Mouse (Mus musculus) ES-E14 (cell line): ENCODE data around the gene Dpp6. TPM values are rescaled to one million over a fixed set of nuclear protein-coding genes. Genes with fewer than 3 reads are reported as not detected.

Experiments used
- DNase-seq: peaks from one replicate; pipeline ENCODE4 v3.0.0-alpha.2; 2013; ENCODE audit warnings: low read depth, low spot score
- H3K27ac ChIP-seq: 2 replicates; pipeline ENCODE4 v1.5.1; 2012; ENCODE audit warnings: low read depth, mild to moderate bottlenecking, low read length, moderate library complexity, mixed read lengths; ENCODE audit not compliant: poor library complexity, insufficient read depth, severe bottlenecking
- H3K36me3 ChIP-seq: 2 replicates; pipeline ENCODE4 v1.6.1; 2012; ENCODE audit warnings: mild to moderate bottlenecking, low read length, moderate library complexity, mixed read lengths; ENCODE audit not compliant: control insufficient read depth, poor library complexity, insufficient read depth, severe bottlenecking
- H3K4me1 ChIP-seq, 2 experiments: fragments of 150-350 bp in 1 of 2; sonication (generic) in 1 of 2; 2 replicates each; pipeline ENCODE4 v1.6.1; 2012; ENCODE audit warnings: low read length in 2 of 2, mild to moderate bottlenecking in 1 of 2, mixed read lengths in 1 of 2; ENCODE audit not compliant: control insufficient read depth in 2 of 2, insufficient read depth in 2 of 2, poor library complexity in 1 of 2
- H3K4me3 ChIP-seq, 2 experiments: fragments of 150-350 bp in 1 of 2; sonication (generic) in 1 of 2; 2 replicates each; pipeline ENCODE4 v1.5.1; 2012; ENCODE audit warnings: low read length in 2 of 2, low read depth in 1 of 2, mild to moderate bottlenecking in 1 of 2, mixed read lengths in 1 of 2; ENCODE audit not compliant: insufficient read depth in 1 of 2, poor library complexity in 1 of 2, severe bottlenecking in 1 of 2
- H3K9ac ChIP-seq: 2 replicates; pipeline ENCODE4 v1.6.1; 2012; ENCODE audit warnings: low read depth, mild to moderate bottlenecking, low read length, mixed read lengths; ENCODE audit not compliant: poor library complexity, insufficient read depth, severe bottlenecking
- H3K9me3 ChIP-seq: fragments of 150-350 bp; sonication (generic); 2 replicates; pipeline ENCODE4 v1.6.1; 2012; ENCODE audit warnings: low read depth, mild to moderate bottlenecking, low read length; ENCODE audit not compliant: control insufficient read depth, insufficient read depth
- CHD2 ChIP-seq: IDR thresholded peaks from 2 replicates; pipeline ENCODE4 v1.6.1; 2014; ENCODE audit warnings: mild to moderate bottlenecking, low read depth, low read length, inconsistent platforms
- HCFC1 ChIP-seq: IDR thresholded peaks from 2 replicates; pipeline ENCODE4 v1.6.1; 2012; ENCODE audit warnings: low read length, inconsistent platforms, borderline replicate concordance; ENCODE audit not compliant: insufficient read depth
- MAFK ChIP-seq: IDR thresholded peaks from 2 replicates; pipeline ENCODE4 v1.6.1; 2014; ENCODE audit warnings: mild to moderate bottlenecking, low read depth, low read length, inconsistent platforms; ENCODE audit not compliant: insufficient read depth
- ZC3H11A ChIP-seq: IDR thresholded peaks from 2 replicates; pipeline ENCODE4 v1.6.1; 2012; ENCODE audit warnings: low read depth, mild to moderate bottlenecking, inconsistent platforms, low read length, borderline replicate concordance
- ZNF384 ChIP-seq: IDR thresholded peaks from 2 replicates; pipeline ENCODE4 v1.6.1; 2012; ENCODE audit warnings: low read depth, low read length, inconsistent platforms
- in situ Hi-C, 2 experiments: fragments of 600-800 bp; cut with MboI; formaldehyde crosslinking; loops; one replicate each; pipeline ENCODE4 v1.15.1; 2025; ENCODE audit warnings: low sequenced_read_pairs in 2 of 2, inconsistent platforms in 1 of 2; ENCODE audit not compliant: unreplicated experiment in 2 of 2
- total RNA-seq: library from RNA; depleted of rRNA; stranded (reverse); fragments of 300-350 nt; gene quantifications from 2 replicates; pipeline ENCODE4 v1.2.3, GENCODE M21; 2012

The Dpp6 gene
- total RNA-seq, 1 experiment: 1.5 TPM

DNA sequence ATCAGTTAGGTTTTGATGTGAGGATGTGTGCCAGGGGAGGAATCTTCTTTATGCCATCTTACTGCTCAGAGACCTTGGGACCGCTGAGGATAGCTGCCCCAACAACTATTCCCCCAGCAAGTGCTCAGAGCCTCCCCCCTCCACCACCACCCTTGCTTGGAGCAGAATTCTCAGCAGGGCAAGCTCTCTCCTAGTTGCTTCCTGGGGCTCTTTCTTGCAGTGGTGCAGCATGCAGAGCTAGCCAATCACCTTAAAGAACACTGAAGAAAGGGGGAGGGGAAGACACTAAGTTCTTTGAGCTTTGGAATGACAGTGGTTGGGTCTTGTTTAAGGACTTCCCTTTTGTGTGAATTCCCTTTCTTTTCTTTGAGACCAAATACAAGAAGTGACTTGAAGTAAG lies 168.1 kb downstream of the Dpp6 start:
- Histone ChIP-seq H3K9ac (no peak overlapping the region), H3K27ac (no peak overlapping the region), H3K36me3 (no peaks in the 10 kb centered on the region), H3K4me1 (peaks cover 0 to 15% of the 10 kb centered on the region in 2 experiments; a peak in 2 of 4 replicates), H3K4me3 (no peak overlapping the region), H3K9me3 (no peaks in the 10 kb centered on the region)
- TF ChIP-seq ZC3H11A (no peak), HCFC1 (no peak), MAFK (no peak), CHD2 (no peak), ZNF384 (no peak)
- in situ Hi-C loops: no loop called here
- DNase-seq: no peak

- TF ChIP-seq CHD2 (no peak), HCFC1 (no peak), MAFK (no peak), ZC3H11A (no peak)
- H3K9ac ChIP-seq: no peak overlapping the region
- no peaks in the 10 kb centered on the region for H3K9me3 ChIP-seq
- no peak overlapping the region for H3K4me3 ChIP-seq
- in situ Hi-C loops: no loop called here
- DNase-seq: peak; percentile 20
- no peaks in the 10 kb centered on the region for H3K36me3 ChIP-seq
- no peak overlapping the region for H3K27ac ChIP-seq
- H3K4me1 ChIP-seq: peaks cover 0 to 2% of the 10 kb centered on the region in 2 experiments; a peak in 1 of 4 replicates
Measured at GRCm38 (mm10) chr5:26991587-26991986, 174.6 kb downstream of the Dpp6 start.

DNA sequence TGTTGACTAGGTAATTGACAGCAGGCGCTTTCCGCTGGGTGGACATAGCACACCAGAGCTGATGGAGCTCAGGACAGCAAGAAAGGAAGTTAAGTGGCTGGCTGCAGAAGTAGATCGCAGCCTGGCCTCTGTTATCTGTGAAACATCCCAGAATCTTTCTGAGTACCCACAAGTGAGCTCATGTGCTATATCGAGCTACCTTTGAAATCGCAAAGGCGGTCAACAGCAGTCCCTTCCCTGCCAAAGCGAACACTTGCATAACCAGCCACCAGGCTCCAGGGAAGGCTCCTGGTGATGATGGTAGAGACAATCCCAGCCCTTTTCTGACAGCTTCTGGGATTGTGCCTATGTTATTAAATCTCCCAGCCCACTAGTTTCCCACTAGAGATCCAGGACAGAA lies 186.5 kb downstream of the Dpp6 start:
- H3K27ac ChIP-seq: no peak overlapping the region
- no peak overlapping the region for H3K4me3 ChIP-seq
- no peak overlapping the region for H3K9ac ChIP-seq
- no peaks in the 10 kb centered on the region for H3K9me3 ChIP-seq
- no peak for TF ChIP-seq MAFK
- no peak for TF ChIP-seq CHD2
- TF ChIP-seq ZC3H11A: no peak
- no peak for TF ChIP-seq ZNF384
- no peak for TF ChIP-seq HCFC1
- in situ Hi-C loops: no loop called here
- no peaks in the 10 kb centered on the region for H3K4me1 ChIP-seq
- H3K36me3 ChIP-seq: no peaks in the 10 kb centered on the region
- no peak for DNase-seq

DNA sequence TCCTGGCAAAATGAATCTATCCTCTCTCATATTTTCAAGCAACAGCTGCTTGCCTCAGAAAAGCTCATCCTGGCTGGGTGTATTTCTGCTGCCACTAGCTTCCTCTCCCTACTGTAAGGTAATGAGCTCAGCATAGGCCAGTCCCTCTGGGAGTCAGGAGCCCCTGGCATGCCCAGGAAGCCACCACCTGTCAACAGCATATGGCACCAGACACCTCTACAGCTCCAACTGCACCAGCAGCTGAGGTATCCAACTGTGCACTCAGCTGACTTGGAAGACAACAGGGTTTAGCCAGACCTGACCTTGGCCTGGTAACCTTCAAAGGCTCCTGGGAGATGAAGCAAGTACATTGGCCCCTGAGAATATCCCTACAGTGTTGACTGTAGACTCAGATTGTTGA lies 192.2 kb downstream of the Dpp6 start:
- no peak overlapping the region for H3K4me3 ChIP-seq
- no peaks in the 10 kb centered on the region for H3K36me3 ChIP-seq
- DNase-seq: no peak
- no peak overlapping the region for H3K9ac ChIP-seq
- in situ Hi-C loops: no loop called here
- no peak overlapping the region for H3K27ac ChIP-seq
- no peaks in the 10 kb centered on the region for H3K9me3 ChIP-seq
- TF ChIP-seq HCFC1 (no peak), CHD2 (no peak), MAFK (no peak), ZC3H11A (no peak)
- H3K4me1 ChIP-seq: peaks cover 0 to 2% of the 10 kb centered on the region in 2 experiments; a peak in 1 of 4 replicates

DNA sequence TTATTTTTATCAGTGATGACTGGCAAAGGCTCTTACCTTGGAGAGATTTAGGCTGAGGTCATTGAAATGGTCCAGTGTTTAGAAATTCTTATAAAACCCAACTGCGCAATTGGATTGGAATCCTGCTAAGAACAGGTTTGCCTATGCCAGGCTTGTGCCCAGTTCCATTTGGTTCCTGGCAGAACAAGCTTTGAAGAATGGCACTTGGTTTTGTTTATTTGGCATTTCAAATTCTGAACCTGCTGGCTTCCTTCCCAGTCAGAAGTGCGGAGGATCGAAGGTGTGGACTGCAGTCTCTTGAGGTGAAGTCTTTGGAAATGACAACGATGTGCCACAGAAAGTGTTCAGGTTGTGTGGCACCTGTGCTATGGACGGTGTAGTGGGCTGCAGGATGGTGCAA lies 193.6 kb downstream of the Dpp6 start:
- no peak for DNase-seq

More for the DNA sequence above, 193.6 kb downstream of the Dpp6 start:
- Histone ChIP-seq H3K9ac (no peak overlapping the region), H3K4me3 (no peak overlapping the region), H3K4me1 (peaks cover 0 to 2% of the 10 kb centered on the region in 2 experiments; a peak in 1 of 4 replicates), H3K27ac (no peak overlapping the region), H3K36me3 (no peaks in the 10 kb centered on the region), H3K9me3 (no peaks in the 10 kb centered on the region)
- in situ Hi-C loops: no loop called here
- TF ChIP-seq ZC3H11A (no peak), MAFK (no peak), HCFC1 (no peak), CHD2 (no peak), ZNF384 (no peak)
